ENCODE assay signal across 9 mouse cellular contexts in the genomic region with DNA sequence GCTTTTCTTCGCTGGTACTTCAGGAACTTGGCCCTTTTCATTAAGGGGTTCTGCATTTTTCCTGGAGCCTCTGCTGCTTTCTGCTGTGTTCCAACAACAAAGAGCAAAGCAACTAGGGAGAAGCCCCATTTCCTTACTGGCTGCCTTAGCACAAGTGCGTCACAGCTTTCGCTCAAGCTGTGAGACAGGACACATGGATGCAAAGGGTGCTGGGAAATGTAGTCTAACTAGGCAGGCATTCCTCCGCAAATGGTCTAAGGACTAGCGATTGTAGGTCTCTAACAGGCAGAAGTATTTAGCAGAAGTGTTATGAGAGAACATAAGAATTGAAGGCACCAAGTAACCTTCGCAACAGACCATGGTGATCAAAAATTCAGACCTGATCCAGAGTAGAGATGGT.
DNase-seq lines count a peak whose midpoint lies in the region; ATAC-seq and TF ChIP-seq lines count a peak whose summit lies in the region.
"Had no signal": no experiment of that assay in that cellular context is flagged by ENCODE, and none has a peak within 500 bp of the region (broad histone marks: within the 10 kb centered on the region; RNA-seq: fewer than 3 reads in every experiment).

No protein-coding gene starts in this region.

- ATAC-seq in forebrain, embryonic 15.5 days (replicated peaks) = peak; percentile 91
- peak; percentile 66 for ATAC-seq in neural tube, embryonic 12.5 days (ENCODE audit: low FRiP score, low read depth)

- WGBS in liver, adult 2 months = 56% methylated on average over 6 of the region's 6 CpGs
- WGBS in forebrain, embryonic 15.5 days = 55% methylated on average over 6 of the region's 6 CpGs
- WGBS in neural tube, embryonic 12.5 days = 57% methylated on average over 6 of the region's 6 CpGs

- H3K27ac ChIP-seq in liver, adult 2 months (replicated peaks; ENCODE audit: insufficient read depth, low read depth, low read length) = no peak overlapping the region
- H3K27ac ChIP-seq in forebrain, embryonic 15.5 days (replicated peaks) = no peak overlapping the region
- no peak overlapping the region for H3K27ac ChIP-seq in neural tube, embryonic 12.5 days

- no peak for TF ChIP-seq CTCF in liver, adult 2 months (IDR thresholded peaks at IDR 0.05; ENCODE audit: low read depth, low read length)

- H3K9ac ChIP-seq in liver, adult 2 months (ENCODE audit: low read depth, low read length) = no peak overlapping the region
- H3K9ac ChIP-seq in forebrain, embryonic 15.5 days (replicated peaks) = no peak overlapping the region
- H3K9ac ChIP-seq in neural tube, embryonic 12.5 days = no peak overlapping the region

- DNase-seq in liver, adult 2 months (ENCODE audit: extremely low read depth, low read depth, low spot score) = peak; percentile 15
- no peak for DNase-seq in liver
- DNase-seq in embryo, embryonic 10 days (ENCODE audit: low spot score) = peak; percentile 64
- DNase-seq in spleen, adult 12 weeks (ENCODE audit: low spot score) = no peak
- no peak for DNase-seq in kidney, adult 11 months
- DNase-seq: heart, postnatal 4 days had no signal

- H3K9me3 ChIP-seq in forebrain, embryonic 15.5 days = no peaks in the 10 kb centered on the region
- no peaks in the 10 kb centered on the region for H3K9me3 ChIP-seq in neural tube, embryonic 12.5 days

- no peaks in the 10 kb centered on the region for H3K36me3 ChIP-seq in liver, adult 2 months (ENCODE audit: control insufficient read depth, insufficient read depth, low read length)
- H3K36me3 ChIP-seq in forebrain, embryonic 15.5 days = no peaks in the 10 kb centered on the region
- H3K36me3 ChIP-seq in neural tube, embryonic 12.5 days = no peaks in the 10 kb centered on the region

- no peaks in the 10 kb centered on the region for H3K27me3 ChIP-seq in liver, adult 2 months (ENCODE audit: control insufficient read depth, insufficient read depth, low read length)
- no peaks in the 10 kb centered on the region for H3K27me3 ChIP-seq in forebrain, embryonic 15.5 days
- H3K27me3 ChIP-seq in neural tube, embryonic 12.5 days (replicated peaks) = no peaks in the 10 kb centered on the region

- H3K79me2 ChIP-seq in liver, adult 2 months (ENCODE audit: control insufficient read depth, insufficient read depth, low read length) = no peaks in the 10 kb centered on the region

- H3K4me1 ChIP-seq in liver, adult 2 months (ENCODE audit: control insufficient read depth, insufficient read depth, low read length) = no peaks in the 10 kb centered on the region
- no peaks in the 10 kb centered on the region; the same call in 1 of the 2 replicates for H3K4me1 ChIP-seq in forebrain, embryonic 15.5 days
- no peaks in the 10 kb centered on the region for H3K4me1 ChIP-seq in neural tube, embryonic 12.5 days

- TF ChIP-seq POLR2A in liver, adult 2 months (IDR thresholded peaks at IDR 0.05; ENCODE audit: extremely low read depth, insufficient read depth, low read length) = no peak

- H3K4me3 ChIP-seq in liver, adult 2 months (ENCODE audit: insufficient read depth, low read depth, low read length) = no peak overlapping the region
- H3K4me3 ChIP-seq in forebrain, embryonic 15.5 days = no peak overlapping the region
- H3K4me3 ChIP-seq in neural tube, embryonic 12.5 days = no peak overlapping the region
- H3K4me3 ChIP-seq: myocyte had no signal

- H3K4me2 ChIP-seq in forebrain, embryonic 15.5 days (replicated peaks) = no peak overlapping the region
- H3K4me2 ChIP-seq in neural tube, embryonic 12.5 days (replicated peaks) = no peak overlapping the region

Comparison
In these comparisons a context has a peak if more than half of its experiments do, and no peak if none do; other contexts are left out.
1. DNase-seq: peak in liver, adult 2 months (single experiment) and embryo, embryonic 10 days (single experiment); none in liver (single experiment), spleen, adult 12 weeks (single experiment) and kidney, adult 11 months (single experiment).